Mouse (Mus musculus): Measurements from ENCODE around the gene Vmn2r58. TPM values are rescaled to one million over a fixed set of nuclear protein-coding genes. Genes with fewer than 3 reads are reported as not detected.
"Not testable (repeated sequence)": the region's sequence is repeated elsewhere in the genome, so short reads cannot be mapped to it uniquely, and the experiment has no call there.

Vmn2r58 gene
- total RNA-seq (2021) = not detected

DNA sequence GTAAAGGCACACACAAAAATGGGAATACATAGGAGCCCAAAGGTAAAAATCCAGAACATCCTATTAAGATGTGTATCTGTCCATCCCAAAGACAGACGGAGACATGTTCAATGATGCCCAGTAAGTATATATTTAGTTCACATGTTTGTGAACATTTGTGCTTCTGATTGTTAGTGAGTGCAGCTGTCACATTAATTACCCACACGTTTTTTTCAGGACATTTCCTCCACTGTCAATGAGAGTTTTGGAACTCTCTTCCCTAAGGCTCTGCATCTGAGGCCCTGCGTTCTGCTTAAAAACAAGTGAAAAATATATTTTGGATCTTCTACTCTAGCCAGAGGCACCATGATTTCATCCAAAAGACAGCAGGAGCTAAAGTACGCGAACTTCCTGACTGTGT lies at the start of gene Vmn2r58:
TSS of gene Vmn2r58 (minus strand) at position 101 of the 400 bp plus-strand sequence.
- intact Hi-C loops (cut with DNase I) = not testable (repeated sequence)

More for the DNA sequence above, at the start of gene Vmn2r58:
- not testable (repeated sequence) for DNase-seq (ENCODE audit: low spot score in 2 of 2)

Other genes with a start within 250 kb of the Vmn2r58 start
- 10 to 100 TPM; 36.4 to 38.1 TPM for gene Zfp788, start 239.5 kb downstream of the Vmn2r58 start, total RNA-seq (2021)
- not detected for gene Vmn2r59, start 186.3 kb upstream of the Vmn2r58 start, total RNA-seq (2021)
- gene Vmn2r60, start 235.1 kb upstream of the Vmn2r58 start, total RNA-seq (2021) = under 1 TPM; 0.05 to 0.07 TPM